Mouse (Mus musculus): ENCODE results near the gene Gm28230.

GRCm38 (mm10) chr2:74715504-74716241 lies 10.9 kb upstream of the Gm28230 start:
- TF ChIP-seq HCFC1 (IDR thresholded peaks at IDR 0.05; ENCODE audit: borderline replicate concordance, insufficient read depth, low read length) (no peak), CHD2 (IDR thresholded peaks at IDR 0.05; ENCODE audit: low read depth, low read length) (no peak)

Data from ES-E14 (cell line).